Mouse (Mus musculus): Measurements from ENCODE around the gene Ttc41.

Ttc41 gene

GRCm38 (mm10) chr10:86783561-86783960 lies 78.0 kb downstream of the Ttc41 start:
- DNase-seq (ENCODE audit: low spot score in 2 of 2), result no peak

- DNase-seq (ENCODE audit: low spot score in 2 of 2), result no peak
Measured at GRCm38 (mm10) chr10:86784126-86784675, 78.6 kb downstream of the Ttc41 start.

DNA sequence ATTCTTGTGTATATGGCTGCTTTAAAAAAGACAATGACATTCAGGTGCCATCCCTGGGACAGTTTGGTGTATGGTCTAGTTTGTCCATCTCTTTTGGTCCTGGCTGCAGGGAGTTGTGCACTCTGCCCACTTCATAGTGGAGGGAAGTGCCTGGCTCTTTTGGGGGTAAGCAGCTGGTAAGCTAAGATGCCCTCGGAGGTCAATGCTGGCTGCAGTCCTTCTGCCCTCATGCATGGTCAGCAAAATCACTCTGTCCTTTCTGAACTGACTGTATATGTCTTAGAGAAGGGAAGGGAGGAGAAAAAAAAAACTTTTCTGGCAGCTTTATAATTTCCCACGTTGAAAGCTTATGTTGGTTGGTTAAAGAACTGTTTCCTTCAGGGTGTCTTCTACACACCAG lies 79.8 kb downstream of the Ttc41 start:
- no peak for DNase-seq (ENCODE audit: low spot score in 2 of 2)

- no peak for DNase-seq (ENCODE audit: low spot score in 2 of 2)
Measured at GRCm38 (mm10) chr10:86786083-86786482, 80.5 kb downstream of the Ttc41 start.

DNA sequence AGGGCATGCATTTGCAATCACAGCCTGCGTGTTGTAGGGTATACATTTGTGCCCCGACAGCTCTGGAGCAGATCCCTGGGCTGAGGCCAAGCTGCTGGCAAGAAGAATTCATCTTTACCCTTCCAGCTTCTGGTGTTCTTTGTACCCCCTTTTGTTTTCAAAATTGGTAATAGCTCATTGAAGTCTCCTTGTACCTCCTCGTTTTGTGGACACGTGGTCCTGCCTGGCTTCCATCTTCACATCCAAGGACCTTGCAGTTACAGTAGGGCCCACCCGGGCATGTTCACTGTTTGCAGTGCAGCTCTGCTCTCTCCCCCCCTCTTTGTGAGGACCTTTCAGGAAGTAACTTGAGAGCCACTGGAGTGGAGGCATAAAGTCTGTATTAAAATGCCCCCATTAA lies 82.6 kb downstream of the Ttc41 start:
- DNase-seq (ENCODE audit: low spot score in 2 of 2), result no peak

DNA sequence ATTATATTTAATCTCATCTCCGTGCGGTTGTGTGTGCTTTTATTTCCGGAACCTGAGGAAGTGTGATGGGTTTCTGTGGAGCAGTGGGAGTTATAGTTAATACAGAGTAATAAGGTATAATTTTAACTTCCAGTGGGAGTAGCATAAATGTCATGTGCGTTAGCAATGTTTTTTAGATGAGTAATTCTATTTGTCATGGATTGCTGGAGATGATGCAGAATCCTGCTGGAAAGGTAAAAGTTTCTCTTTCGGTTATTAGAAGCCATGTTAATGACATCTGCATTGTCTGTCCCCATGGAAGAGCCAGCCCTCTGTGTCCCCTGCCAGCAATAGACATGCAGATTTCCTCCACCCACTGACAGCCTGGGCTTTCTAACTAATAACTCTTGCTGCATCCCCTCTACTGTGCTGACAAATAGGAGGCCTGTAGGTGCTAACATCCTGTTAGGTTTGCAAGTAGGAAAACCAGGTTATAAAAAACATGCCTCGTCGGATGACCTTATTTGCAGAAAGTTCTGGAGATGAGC lies 83.6 kb downstream of the Ttc41 start:
- DNase-seq (ENCODE audit: low spot score in 2 of 2), result no peak

DNA sequence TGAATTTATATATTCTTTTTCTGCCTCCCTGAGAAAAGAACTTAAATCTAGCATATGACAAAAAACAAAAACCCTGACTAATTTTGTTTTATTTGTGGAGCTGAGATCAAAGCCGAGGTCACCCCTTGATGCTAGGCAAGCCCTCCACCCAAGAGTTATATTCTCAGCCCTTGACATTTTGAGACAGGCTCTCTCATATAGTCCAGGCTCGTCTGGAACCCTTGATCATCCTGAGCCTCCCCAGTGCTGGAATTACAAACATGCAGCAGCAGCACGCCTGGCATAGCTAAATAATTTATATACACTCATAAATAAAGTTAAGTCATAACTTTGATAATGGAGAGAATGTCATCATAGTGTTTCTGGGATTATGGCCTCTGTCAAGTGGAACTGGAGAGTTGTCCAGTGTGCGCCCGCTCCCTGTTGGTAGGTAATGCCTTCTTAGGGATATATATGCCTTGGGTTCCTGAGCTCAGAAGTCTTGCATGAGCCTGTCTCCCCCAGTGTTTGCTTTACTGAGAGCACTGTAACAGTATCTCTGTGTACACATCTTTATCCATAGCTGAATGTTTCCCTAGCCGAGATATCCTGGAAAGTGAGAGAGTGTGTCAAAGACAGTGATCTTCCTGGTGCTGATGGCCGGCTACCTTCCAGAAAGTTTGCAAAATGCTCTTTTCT lies 86.0 kb downstream of the Ttc41 start:
- no peak for DNase-seq (ENCODE audit: low spot score in 2 of 2)

- no peak for DNase-seq (ENCODE audit: low spot score in 2 of 2)
Measured at GRCm38 (mm10) chr10:86793509-86793951, 87.9 kb downstream of the Ttc41 start.

- DNase-seq (ENCODE audit: low spot score in 2 of 2), result no peak
Measured at GRCm38 (mm10) chr10:86794196-86794595, 88.6 kb downstream of the Ttc41 start.

- DNase-seq (ENCODE audit: low spot score in 2 of 2), result no peak
Measured at GRCm38 (mm10) chr10:86794794-86795535, 89.4 kb downstream of the Ttc41 start.

DNA sequence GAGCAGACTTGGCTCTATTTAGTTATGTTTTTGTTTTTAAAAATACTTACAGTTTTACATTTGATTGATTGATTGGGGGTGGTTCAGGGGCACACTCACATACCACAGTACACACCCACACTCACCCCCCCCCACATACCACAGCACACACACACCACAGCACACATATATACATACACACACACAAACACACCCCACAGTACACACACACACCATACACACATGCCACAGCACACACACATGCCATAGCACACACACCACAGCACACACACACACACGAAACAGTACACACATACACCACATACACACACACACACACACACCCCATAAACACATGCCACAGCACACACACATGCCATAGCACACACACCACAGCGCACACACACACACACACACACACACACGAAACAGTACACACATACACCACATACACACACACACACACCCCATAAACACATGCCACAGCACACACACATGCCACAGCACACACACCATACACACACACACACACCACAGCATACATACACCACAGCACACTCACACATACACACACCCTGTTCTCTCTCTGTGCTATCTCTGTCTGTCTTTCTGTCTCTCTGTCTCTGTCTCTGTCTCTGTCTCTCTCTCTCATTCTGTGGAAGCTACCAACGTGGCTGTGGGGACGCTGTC lies 90.6 kb downstream of the Ttc41 start:
- no peak for DNase-seq (ENCODE audit: low spot score in 2 of 2)

DNA sequence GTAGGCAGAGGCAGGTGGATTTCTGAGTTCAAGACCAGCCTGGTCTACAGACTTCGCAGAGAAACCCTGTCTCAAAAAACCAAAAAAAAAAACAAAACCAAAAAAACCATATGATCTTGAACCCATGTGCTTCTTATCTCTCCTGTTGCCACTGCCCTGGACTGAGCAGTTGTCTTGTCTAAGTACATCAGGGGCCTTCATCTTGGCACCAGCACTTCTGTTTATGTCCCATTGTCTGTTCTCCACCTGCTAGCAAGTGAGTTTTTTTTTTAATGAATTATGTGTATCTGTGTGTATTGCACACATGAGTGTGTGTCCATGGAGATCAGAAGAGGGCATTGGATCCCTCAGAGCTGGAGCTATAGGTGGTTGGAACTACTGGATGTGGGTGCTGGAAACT lies 101.8 kb downstream of the Ttc41 start:
- DNase-seq (ENCODE audit: low spot score in 2 of 2), result no peak

DNA sequence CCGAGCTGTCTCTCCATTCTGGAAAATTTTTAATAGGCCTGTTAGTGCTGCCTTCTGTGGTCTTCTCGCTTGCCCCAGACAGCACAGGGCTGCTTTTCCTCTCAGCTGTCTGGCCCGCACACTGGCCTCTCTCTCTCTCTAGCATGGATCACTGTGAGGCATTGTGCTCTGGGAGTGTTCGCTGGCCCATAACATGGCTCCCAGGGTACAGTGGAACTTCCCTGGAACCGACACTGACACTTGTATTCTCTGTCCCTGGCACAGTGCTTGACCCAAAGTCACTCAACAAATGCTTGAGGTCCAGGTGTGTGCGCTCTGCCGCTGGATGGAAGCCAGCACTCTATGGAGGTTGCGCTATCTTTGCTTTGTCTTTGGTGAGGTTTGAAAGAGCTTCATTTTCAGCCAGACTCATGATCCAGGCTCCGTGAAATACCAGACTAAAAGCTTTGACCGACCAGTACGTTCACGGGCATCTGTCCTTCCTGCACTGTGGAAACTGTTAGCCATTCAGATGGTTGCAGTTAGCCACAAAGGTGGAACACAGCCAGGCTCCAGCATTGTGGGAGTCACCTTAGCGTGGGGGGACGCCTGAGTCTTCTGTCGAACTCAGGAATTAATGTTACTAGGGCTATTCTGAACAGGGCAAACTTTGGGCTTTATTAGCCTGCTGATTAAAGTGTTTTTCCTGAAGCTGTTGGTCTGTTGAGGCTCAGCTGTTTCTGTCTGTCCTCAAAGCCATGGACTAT lies 102.6 kb downstream of the Ttc41 start:
- DNase-seq (ENCODE audit: low spot score in 2 of 2), result no peak

- DNase-seq (ENCODE audit: low spot score in 2 of 2), result peak in 1 of 2 experiments; percentile 62
Measured at GRCm38 (mm10) chr10:86810000-86810399, 104.4 kb downstream of the Ttc41 start.

DNA sequence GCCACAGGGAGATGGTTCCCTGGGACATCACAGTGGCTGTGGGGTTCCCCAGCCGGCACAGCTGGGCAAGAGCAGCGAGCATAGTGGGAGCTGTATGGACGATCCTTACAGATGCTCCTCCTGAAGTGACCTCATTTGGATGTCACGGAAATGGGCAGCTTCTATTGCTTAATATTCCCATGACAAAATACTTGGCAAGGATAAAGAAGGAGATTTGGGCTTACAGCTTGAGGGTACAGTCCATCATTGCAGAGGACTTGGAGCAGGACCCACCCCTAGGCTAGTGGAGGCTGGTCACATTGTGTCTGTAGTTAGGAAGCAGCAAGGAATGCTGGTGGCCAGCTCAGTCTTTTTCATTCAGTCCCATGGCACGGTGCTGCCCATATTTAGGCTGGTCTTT lies 105.0 kb downstream of the Ttc41 start:
- no peak for DNase-seq (ENCODE audit: low spot score in 2 of 2)

DNA sequence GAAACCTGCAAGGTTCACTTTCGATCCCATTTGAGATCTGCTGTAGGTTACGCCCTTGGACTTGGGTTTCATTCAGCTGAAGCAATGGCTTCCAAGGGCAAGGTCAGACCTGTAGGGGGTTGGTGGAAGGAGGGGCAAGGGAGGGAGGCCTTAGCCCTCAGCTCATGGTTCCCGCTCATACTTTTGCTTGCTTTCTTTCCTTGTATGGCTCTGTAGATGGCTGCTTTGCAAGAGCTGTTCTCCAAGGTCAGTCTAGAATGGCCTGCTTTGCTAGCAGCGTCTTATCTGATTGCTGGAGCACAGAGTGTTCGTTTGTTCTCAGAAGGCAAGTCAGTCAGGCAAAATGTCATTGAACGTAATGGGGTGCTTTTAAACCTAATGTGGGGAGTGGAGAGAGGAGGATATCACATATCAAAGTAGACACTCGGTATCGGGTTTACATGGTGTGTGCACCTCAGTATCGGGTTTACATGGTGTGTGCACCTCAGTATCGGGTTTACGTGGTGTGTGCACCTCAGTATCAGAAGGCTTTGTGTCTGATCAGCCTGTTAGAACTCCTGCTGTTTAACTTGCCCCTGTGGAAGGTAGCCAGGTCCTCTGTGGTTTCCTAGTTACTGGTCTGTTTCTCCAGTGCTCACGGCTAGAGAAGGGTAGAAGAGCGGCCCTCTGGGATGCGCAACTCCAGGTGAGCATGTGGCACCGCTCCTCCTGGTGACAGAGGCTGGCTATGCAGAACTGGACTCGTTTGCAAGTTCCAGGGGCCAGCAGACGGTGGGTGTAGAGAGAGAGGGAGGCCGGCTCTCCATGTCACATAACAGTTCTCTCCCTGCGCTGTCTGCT lies 108.9 kb downstream of the Ttc41 start:
- DNase-seq (ENCODE audit: low spot score in 2 of 2), result no peak

DNA sequence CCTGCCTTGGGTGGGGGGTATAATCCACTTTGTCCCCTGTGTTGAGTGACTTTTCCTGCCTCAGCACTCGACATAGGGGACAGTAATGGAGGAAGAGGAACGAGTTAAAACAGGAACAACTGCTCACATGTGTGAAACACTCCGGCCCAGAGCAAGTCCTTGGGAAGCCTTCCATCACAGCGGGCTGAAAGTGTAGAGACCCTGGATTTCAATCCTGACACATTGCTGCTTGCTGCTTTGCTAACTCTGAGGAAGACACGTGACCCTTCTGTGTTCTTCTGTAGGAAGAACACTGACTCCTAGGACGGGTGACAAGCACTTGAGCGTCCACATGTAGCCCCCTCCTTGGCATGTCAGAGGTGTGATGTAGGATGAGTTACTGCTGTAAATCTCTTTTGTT lies 109.5 kb downstream of the Ttc41 start:
- no peak for DNase-seq (ENCODE audit: low spot score in 2 of 2)

- peak in 1 of 2 experiments; percentile 14 for DNase-seq (ENCODE audit: low spot score in 2 of 2)
Measured at GRCm38 (mm10) chr10:86819649-86820165, 114.1 kb downstream of the Ttc41 start.

- DNase-seq (ENCODE audit: low spot score in 2 of 2), result no peak
Measured at GRCm38 (mm10) chr10:86821014-86821413, 115.4 kb downstream of the Ttc41 start.

GRCm38 (mm10) chr10:86824093-86824492 lies 118.5 kb downstream of the Ttc41 start:
- DNase-seq (ENCODE audit: low spot score in 2 of 2), result no peak
